Mouse (Mus musculus) hindbrain, postnatal 0 days (tissue): ENCODE data around the gene Gpr182. TPM values are rescaled to one million over a fixed set of nuclear protein-coding genes. Genes with fewer than 3 reads are reported as not detected.
A peak's percentile ranks its signal among the peaks of the same experiment; 100 is the strongest.
"Not testable (repeated sequence)": the region's sequence is repeated elsewhere in the genome, so short reads cannot be mapped to it uniquely, and the experiment has no call there.

ENCODE experiments used
- ATAC-seq: fragments of 200-750 bp; cut with Nextera tagmentation; 2 replicates; pipeline ENCODE4 v1.8.0; 2017; ENCODE audit warnings: mild to moderate bottlenecking, moderate TSS enrichment, moderate library complexity
- DNase-seq: peaks from one replicate; pipeline ENCODE4 v3.0.0-alpha.2; 2015; ENCODE audit warnings: low spot score
- H3K27ac ChIP-seq: fragments of 300-500 bp; sonication (generic); 2 replicates; pipeline ENCODE4 v1.5.1; 2014; ENCODE audit warnings: mild to moderate bottlenecking
- H3K27me3 ChIP-seq: fragments of 300-500 bp; sonication (generic); 2 replicates; pipeline ENCODE4 v1.6.1; 2014; ENCODE audit warnings: low read length, mixed read lengths; ENCODE audit not compliant: insufficient read depth
- H3K36me3 ChIP-seq: fragments of 300-500 bp; sonication (generic); 2 replicates; pipeline ENCODE4 v1.6.1; 2014; ENCODE audit warnings: low read length, mixed read lengths; ENCODE audit not compliant: insufficient read depth
- H3K4me1 ChIP-seq: fragments of 300-500 bp; sonication (generic); 2 replicates; pipeline ENCODE4 v1.6.1; 2014; ENCODE audit warnings: antibody characterized with exemption, low read length, mixed read lengths; ENCODE audit not compliant: insufficient read depth
- H3K4me2 ChIP-seq: fragments of 300-500 bp; sonication (generic); 2 replicates; pipeline ENCODE4 v1.6.1; 2014; ENCODE audit warnings: low read depth, mild to moderate bottlenecking, low read length, moderate library complexity, mixed read lengths
- H3K4me3 ChIP-seq: fragments of 300-500 bp; sonication (generic); 2 replicates; pipeline ENCODE4 v1.5.1; 2014; ENCODE audit warnings: low read length
- H3K9ac ChIP-seq: fragments of 300-500 bp; sonication (generic); replicated peaks from 2 replicates; pipeline ENCODE4 v1.6.1; 2014; ENCODE audit warnings: mild to moderate bottlenecking, low read length, moderate library complexity, mixed read lengths
- H3K9me3 ChIP-seq: fragments of 300-500 bp; sonication (generic); 2 replicates; pipeline ENCODE4 v1.6.1; 2016; ENCODE audit warnings: low read length, mixed read lengths
- CTCF ChIP-seq: IDR thresholded peaks from 2 replicates; pipeline ENCODE4 v1.5.1; 2016; ENCODE audit warnings: antibody characterized with exemption, control low read depth, low read depth
- WGBS: fragments of 180-500 bp; shearing (Covaris S2); extraction: QIAGEN DNeasy Blood & Tissue Kit; methylation state at CpG from one replicate; pipeline ENCODE4 v1.1.7; 2014; 5-methylcytosine and 5-hydroxymethylcytosine counted together
- polyA plus RNA-seq: library from polyadenylated mRNA; unstranded; fragments of >200 nt; fragmentation: Nextera tagmentation; extraction: Ambion mirVana; gene quantifications from 2 replicates; pipeline ENCODE4 v1.2.1, GENCODE M21; 2015
- total RNA-seq: library from RNA; depleted of rRNA; stranded (reverse); fragments of >200 nt; gene quantifications from 2 replicates; pipeline ENCODE4 v1.2.3, GENCODE M21; 2014

Gene Gpr182
- total and polyA plus RNA-seq, 2 experiments from 2014 or later, result 2.3 to 2.9 TPM

DNA sequence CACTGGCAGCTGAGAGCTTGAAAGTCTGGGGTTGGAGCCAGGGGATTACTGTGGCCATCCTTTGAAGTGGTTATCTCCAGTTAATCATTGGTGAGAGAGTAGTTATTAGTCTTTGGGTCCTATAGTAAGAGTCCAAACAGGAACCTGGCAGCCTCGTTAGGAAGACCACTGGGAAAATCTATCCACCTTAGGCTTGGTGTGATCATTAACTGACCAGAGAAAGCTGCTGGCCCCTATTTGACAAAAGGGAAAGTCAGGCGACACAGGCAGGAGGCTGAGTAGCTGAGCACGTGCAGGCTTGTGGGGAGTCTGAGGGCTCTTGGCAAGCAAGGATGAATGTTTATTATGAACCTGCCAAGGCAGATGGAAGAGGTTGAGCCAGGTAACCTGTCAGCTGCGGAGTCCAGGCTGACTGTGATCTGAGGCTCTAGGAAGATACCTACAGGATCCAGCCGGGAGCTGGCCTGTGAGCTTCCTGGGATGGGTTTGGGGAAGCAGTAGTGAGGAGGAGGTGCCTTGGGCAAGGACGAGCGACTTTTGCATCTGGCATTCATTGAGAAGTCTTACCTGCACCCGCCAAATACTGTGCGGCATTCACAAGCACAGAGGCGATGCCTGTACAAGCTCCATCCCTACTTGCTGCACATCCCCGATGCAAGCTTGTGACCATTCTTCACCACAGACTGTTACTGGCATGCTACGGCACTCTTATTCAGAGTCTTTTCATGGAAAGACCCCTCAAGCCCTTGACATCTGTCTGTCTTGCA lies 12.6 kb upstream of the Gpr182 start:
- Histone ChIP-seq H3K9me3 (no peaks in the 10 kb centered on the region), H3K27ac (no peak overlapping the region), H3K4me1 (no peaks in the 10 kb centered on the region), H3K4me3 (no peak overlapping the region), H3K36me3 (no peaks in the 10 kb centered on the region), H3K4me2 (no peak overlapping the region), H3K9ac (no peak overlapping the region), H3K27me3 (no peaks in the 10 kb centered on the region)
- no peak for TF ChIP-seq CTCF
- ATAC-seq, result no peak
- DNase-seq, result no peak
- 60% methylated on average over 12 of the region's 12 CpGs for WGBS

- H3K27ac ChIP-seq, H3K4me3 ChIP-seq, H3K9me3 ChIP-seq, DNase-seq, ATAC-seq, H3K36me3 ChIP-seq, H3K4me1 ChIP-seq, H3K9ac ChIP-seq, H3K4me2 ChIP-seq, H3K27me3 ChIP-seq: not testable (repeated sequence)
- WGBS, result 90% methylated on average over 10 of the region's 10 CpGs
These were observed 11.4 kb upstream of the Gpr182 start for GRCm38 (mm10) chr10:127762926-127763325.

GRCm38 (mm10) chr10:127759181-127760110 lies 7.9 kb upstream of the Gpr182 start, which contains the start of the genes Rdh1 and Rdh16f1:
Gene Rdh1 (plus strand): TSS chr10:127759721.
Gene Rdh16f1 (plus strand): TSS chr10:127759787.
- no peak within 1 kb of the TSS for H3K9ac ChIP-seq
- no peaks in the 10 kb centered on the region for H3K9me3 ChIP-seq
- H3K4me1 ChIP-seq, result no peaks in the 10 kb centered on the region
- no peaks in the 10 kb centered on the region for H3K36me3 ChIP-seq
- DNase-seq, result no peak
- H3K27me3 ChIP-seq, result no peaks in the 10 kb centered on the region
- TF ChIP-seq CTCF, result no peak
- H3K4me3 ChIP-seq, result no peak within 1 kb of the TSS
- ATAC-seq, result no peak
- 77% methylated on average over 9 of the region's 9 CpGs for WGBS
- H3K27ac ChIP-seq, result no peak within 1 kb of the TSS
- no peak within 1 kb of the TSS for H3K4me2 ChIP-seq

- Histone ChIP-seq H3K4me3 (no peak overlapping the region), H3K27ac (no peak overlapping the region), H3K9me3 (no peaks in the 10 kb centered on the region), H3K9ac (no peak overlapping the region), H3K36me3 (no peaks in the 10 kb centered on the region), H3K27me3 (no peaks in the 10 kb centered on the region), H3K4me1 (no peaks in the 10 kb centered on the region), H3K4me2 (peak overlapping the region; percentile 41)
- DNase-seq (no peak), ATAC-seq (no peak)
- 52% methylated on average over 18 of the region's 18 CpGs for WGBS
- TF ChIP-seq CTCF, result no peak
These were observed 4.4 kb upstream of the Gpr182 start for GRCm38 (mm10) chr10:127755770-127756468.

DNA sequence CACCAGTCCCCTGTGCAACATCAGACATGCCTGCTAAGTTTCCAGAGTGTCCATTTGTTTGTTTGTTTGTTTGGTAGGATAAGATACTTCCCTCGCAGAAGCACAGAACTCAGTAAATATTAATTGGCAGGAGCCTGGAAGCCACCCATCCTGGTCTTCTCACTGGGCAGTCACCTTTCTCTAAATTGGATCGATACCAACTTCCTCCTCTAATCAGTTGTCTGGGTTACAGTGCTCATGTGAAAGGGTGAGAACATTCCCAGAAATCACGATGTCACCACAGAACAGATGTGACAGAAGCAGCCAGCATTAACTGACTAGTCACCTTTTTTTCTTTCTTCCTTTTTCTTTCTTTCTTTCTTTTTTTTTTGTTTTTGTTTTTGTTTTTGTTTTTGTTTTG lies 3.7 kb upstream of the Gpr182 start:
- H3K9ac ChIP-seq, result no peak overlapping the region
- no peak overlapping the region for H3K4me3 ChIP-seq
- H3K36me3 ChIP-seq, result no peaks in the 10 kb centered on the region
- TF ChIP-seq CTCF, result no peak
- H3K4me1 ChIP-seq, result no peaks in the 10 kb centered on the region
- no peak overlapping the region for H3K27ac ChIP-seq
- DNase-seq (no peak), ATAC-seq (no peak)
- H3K4me2 ChIP-seq, result no peak overlapping the region
- H3K9me3 ChIP-seq, result no peaks in the 10 kb centered on the region
- 60% methylated on average over 3 of the region's 3 CpGs for WGBS
- no peaks in the 10 kb centered on the region for H3K27me3 ChIP-seq

DNA sequence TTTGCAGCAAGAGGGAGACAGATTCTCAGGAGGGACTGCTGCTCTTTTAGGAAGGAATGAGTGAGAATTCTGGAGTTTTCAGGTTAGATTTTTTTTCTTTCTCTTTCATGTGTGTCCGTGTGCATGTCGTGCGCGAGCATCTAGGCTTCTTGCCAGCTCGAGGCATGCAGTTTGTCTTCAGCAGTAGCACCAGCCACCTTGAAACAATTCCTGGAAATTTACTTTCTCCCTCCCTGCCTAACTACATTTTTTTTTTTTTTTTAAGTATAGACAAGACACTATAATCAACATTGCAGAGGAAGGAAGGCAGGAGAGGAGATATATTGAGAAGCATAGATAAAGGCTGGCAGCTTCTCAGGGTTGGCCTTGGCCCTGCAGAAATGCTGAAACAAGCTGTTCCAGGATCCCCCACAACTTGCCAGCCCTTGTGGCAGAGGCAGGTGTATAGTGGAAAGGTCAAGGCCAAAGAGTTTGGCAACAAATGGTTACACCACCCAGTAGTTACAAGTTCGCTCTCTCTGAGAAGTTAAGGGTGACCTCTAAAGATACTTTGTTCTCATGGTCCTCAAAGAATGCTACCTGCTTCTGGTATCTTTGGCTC lies 3.1 kb upstream of the Gpr182 start:
- Histone ChIP-seq H3K27ac (no peak overlapping the region), H3K27me3 (no peaks in the 10 kb centered on the region), H3K4me2 (no peak overlapping the region), H3K4me3 (no peak overlapping the region), H3K36me3 (no peaks in the 10 kb centered on the region), H3K9me3 (no peaks in the 10 kb centered on the region), H3K4me1 (no peaks in the 10 kb centered on the region), H3K9ac (no peak overlapping the region)
- ATAC-seq (no peak), DNase-seq (no peak)
- no peak for TF ChIP-seq CTCF
- WGBS, result 55% methylated on average over 6 of the region's 6 CpGs
